Mouse (Mus musculus): ENCODE results near the gene Ints11. TPM values are rescaled to one million over a fixed set of nuclear protein-coding genes. Genes with fewer than 3 reads are reported as not detected.

Gene Ints11
- polyA plus RNA-seq (2014; fragmentation: Illumina TruSeq; extraction: RNeasy Lipid Tissue Mini Kit (QIAGEN cat#74804); ENCODE audit: insufficient read depth, low read depth, low replicate concordance), result 18.8 TPM

DNA sequence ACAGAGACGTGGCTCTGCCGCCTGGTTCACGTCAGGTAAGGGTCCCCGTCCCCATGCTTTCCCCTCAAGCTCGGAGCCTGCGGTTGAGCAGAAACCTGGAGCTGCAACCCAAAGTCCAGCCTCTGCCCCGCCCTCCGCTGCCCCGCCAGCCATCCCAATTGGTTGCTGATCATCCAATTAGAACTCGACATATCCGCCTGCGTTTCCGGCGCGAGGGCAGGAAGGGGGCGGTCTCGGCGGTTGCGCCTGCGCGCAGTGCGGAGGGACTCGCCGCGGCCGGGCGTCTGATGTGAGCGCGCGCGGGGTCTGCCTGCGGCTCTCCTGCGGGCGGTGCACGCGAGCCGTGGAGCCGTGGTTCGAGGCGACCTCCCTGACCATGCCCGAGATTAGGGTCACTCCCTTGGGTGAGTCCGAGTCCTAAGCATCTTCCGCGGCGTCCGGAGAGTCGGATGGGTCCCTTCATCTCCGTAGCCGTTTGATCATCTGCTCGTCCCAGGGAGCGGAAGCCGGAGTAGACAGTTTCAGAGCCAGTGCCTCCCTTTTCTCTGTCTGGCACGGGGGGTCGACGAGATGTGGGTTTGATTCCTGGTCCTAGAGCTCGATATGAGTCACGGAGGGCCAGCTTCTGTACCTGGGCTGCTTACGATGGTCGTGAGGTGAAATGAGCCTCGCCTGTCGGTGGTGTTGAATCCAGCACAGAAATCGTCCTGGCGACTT is at the start of gene Ints11, which contains the start of gene Cptp:
Ints11 (plus strand) TSS at position 230 of the 717 bp plus-strand sequence.
Cptp (minus strand) TSS at position 124 of the 717 bp plus-strand sequence.

DNA sequence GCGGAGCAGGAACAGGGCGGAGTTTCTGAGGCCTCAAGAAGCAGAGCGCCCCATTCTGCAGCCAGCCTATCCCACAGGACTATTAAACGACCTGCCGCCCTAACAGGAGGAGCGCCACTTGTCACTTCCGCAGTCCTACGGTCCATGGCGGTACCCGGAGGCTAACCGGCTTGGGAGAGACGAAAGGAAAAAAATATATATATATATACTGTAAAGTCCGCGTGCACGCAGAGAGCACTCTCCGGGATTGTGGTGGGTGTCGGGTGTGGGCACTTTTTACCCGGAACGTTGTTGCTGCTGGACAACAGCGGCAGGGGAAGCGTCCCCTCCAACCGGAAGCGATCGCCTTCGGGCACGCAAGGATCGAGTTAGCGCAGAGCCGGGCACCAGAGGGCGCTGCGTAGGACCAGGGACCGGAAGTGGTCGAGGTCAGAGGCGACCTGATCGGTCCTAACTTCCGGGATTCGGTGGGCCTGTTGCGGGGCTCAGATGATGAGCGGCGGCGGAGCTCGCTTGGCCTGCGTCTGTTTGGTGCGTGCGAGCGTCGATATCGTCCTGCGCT is 38.1 kb upstream of the Ints11 start, which contains the start of gene Aurkaip1:
Aurkaip1 (plus strand) TSS at position 68 of the 562 bp plus-strand sequence.

DNA sequence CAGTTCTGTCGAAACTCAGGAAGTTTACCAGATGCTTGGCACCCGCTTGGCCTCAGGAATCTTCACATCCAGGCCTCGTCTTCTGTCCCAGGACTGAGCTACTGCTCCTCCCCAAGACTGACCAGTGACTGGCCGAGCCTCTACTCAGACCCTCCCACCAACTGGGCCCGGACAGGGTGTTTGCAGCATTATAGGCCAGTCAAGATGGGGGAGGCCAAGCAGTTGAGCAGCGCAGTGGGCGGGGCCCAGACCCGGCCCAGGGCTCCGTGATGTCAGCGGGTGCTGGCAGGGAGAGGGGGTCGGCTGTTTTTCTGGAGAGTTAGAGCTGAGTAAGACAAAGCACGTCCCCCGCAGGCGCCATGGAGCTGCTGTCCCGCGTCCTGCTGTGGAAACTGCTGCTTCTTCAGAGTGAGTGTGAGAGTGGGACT is 29.8 kb upstream of the Ints11 start, which contains the start of gene Mxra8:
Mxra8 (plus strand) TSS at position 198 of the 428 bp plus-strand sequence.

GRCm38 (mm10) chr4:155846871-155847578 is 22.3 kb upstream of the Ints11 start, which contains the start of gene Dvl1:
Gene Dvl1 (plus strand): TSS chr4:155847402.

GRCm38 (mm10) chr4:155863001-155863400 is 6.3 kb upstream of the Ints11 start, which contains the start of gene Tas1r3:
Gene Tas1r3 (minus strand): TSS chr4:155863362.

GRCm38 (mm10) chr4:155891551-155892001 is 22.2 kb downstream of the Ints11 start, which contains the start of the genes Pusl1 and Acap3:
Gene Pusl1 (minus strand): TSS chr4:155891781.
Gene Acap3 (plus strand): TSS chr4:155891822.

Other genes starting within 250 kb of the Ints11 start
- 47.0 TPM for gene Cdk11b, start 244.7 kb upstream of the Ints11 start, polyA plus RNA-seq (2014; fragmentation: Illumina TruSeq; extraction: RNeasy Lipid Tissue Mini Kit (QIAGEN cat#74804); ENCODE audit: insufficient read depth, low read depth, low replicate concordance)
- not detected for gene Gm10563, start 224.1 kb upstream of the Ints11 start, polyA plus RNA-seq (2014; fragmentation: Illumina TruSeq; extraction: RNeasy Lipid Tissue Mini Kit (QIAGEN cat#74804); ENCODE audit: insufficient read depth, low read depth, low replicate concordance)
- gene Mmp23, start 216.2 kb upstream of the Ints11 start, polyA plus RNA-seq (2014; fragmentation: Illumina TruSeq; extraction: RNeasy Lipid Tissue Mini Kit (QIAGEN cat#74804); ENCODE audit: insufficient read depth, low read depth, low replicate concordance), result 18.4 TPM
- 23.8 TPM for gene Mib2, start 200.3 kb upstream of the Ints11 start, polyA plus RNA-seq (2014; fragmentation: Illumina TruSeq; extraction: RNeasy Lipid Tissue Mini Kit (QIAGEN cat#74804); ENCODE audit: insufficient read depth, low read depth, low replicate concordance)
- gene Fndc10, start 175.2 kb upstream of the Ints11 start, polyA plus RNA-seq (2014; fragmentation: Illumina TruSeq; extraction: RNeasy Lipid Tissue Mini Kit (QIAGEN cat#74804); ENCODE audit: insufficient read depth, low read depth, low replicate concordance), result 2.8 TPM
- gene Ssu72, start 164.7 kb upstream of the Ints11 start, polyA plus RNA-seq (2014; fragmentation: Illumina TruSeq; extraction: RNeasy Lipid Tissue Mini Kit (QIAGEN cat#74804); ENCODE audit: insufficient read depth, low read depth, low replicate concordance), result 76.0 TPM
- 0.40 TPM for gene Tmem240, start 134.7 kb upstream of the Ints11 start, polyA plus RNA-seq (2014; fragmentation: Illumina TruSeq; extraction: RNeasy Lipid Tissue Mini Kit (QIAGEN cat#74804); ENCODE audit: insufficient read depth, low read depth, low replicate concordance)
- gene Atad3a, start 108.5 kb upstream of the Ints11 start, polyA plus RNA-seq (2014; fragmentation: Illumina TruSeq; extraction: RNeasy Lipid Tissue Mini Kit (QIAGEN cat#74804); ENCODE audit: insufficient read depth, low read depth, low replicate concordance), result 17.7 TPM
- 3.0 TPM for gene Vwa1, start 94.8 kb upstream of the Ints11 start, polyA plus RNA-seq (2014; fragmentation: Illumina TruSeq; extraction: RNeasy Lipid Tissue Mini Kit (QIAGEN cat#74804); ENCODE audit: insufficient read depth, low read depth, low replicate concordance)
- gene Tmem88b, start 83.7 kb upstream of the Ints11 start, polyA plus RNA-seq (2014; fragmentation: Illumina TruSeq; extraction: RNeasy Lipid Tissue Mini Kit (QIAGEN cat#74804); ENCODE audit: insufficient read depth, low read depth, low replicate concordance), result 0.29 TPM
- gene Ankrd65, start 79.1 kb upstream of the Ints11 start, polyA plus RNA-seq (2014; fragmentation: Illumina TruSeq; extraction: RNeasy Lipid Tissue Mini Kit (QIAGEN cat#74804); ENCODE audit: insufficient read depth, low read depth, low replicate concordance), result 3.2 TPM
- 112 TPM for gene Mrpl20, start 66.7 kb upstream of the Ints11 start, polyA plus RNA-seq (2014; fragmentation: Illumina TruSeq; extraction: RNeasy Lipid Tissue Mini Kit (QIAGEN cat#74804); ENCODE audit: insufficient read depth, low read depth, low replicate concordance)
- 51.7 TPM for gene Ccnl2, start 57.1 kb upstream of the Ints11 start, polyA plus RNA-seq (2014; fragmentation: Illumina TruSeq; extraction: RNeasy Lipid Tissue Mini Kit (QIAGEN cat#74804); ENCODE audit: insufficient read depth, low read depth, low replicate concordance)
- gene Aurkaip1, start 38.3 kb upstream of the Ints11 start, polyA plus RNA-seq (2014; fragmentation: Illumina TruSeq; extraction: RNeasy Lipid Tissue Mini Kit (QIAGEN cat#74804); ENCODE audit: insufficient read depth, low read depth, low replicate concordance), result 106 TPM
- gene Mxra8, start 29.9 kb upstream of the Ints11 start, polyA plus RNA-seq (2014; fragmentation: Illumina TruSeq; extraction: RNeasy Lipid Tissue Mini Kit (QIAGEN cat#74804); ENCODE audit: insufficient read depth, low read depth, low replicate concordance), result 188 TPM
- 25.1 TPM for gene Dvl1, start 22.1 kb upstream of the Ints11 start, polyA plus RNA-seq (2014; fragmentation: Illumina TruSeq; extraction: RNeasy Lipid Tissue Mini Kit (QIAGEN cat#74804); ENCODE audit: insufficient read depth, low read depth, low replicate concordance)
- gene Tas1r3, start 6.2 kb upstream of the Ints11 start, polyA plus RNA-seq (2014; fragmentation: Illumina TruSeq; extraction: RNeasy Lipid Tissue Mini Kit (QIAGEN cat#74804); ENCODE audit: insufficient read depth, low read depth, low replicate concordance), result 0.19 TPM
- 6.7 TPM for gene Cptp, start 106 bp upstream of the Ints11 start, polyA plus RNA-seq (2014; fragmentation: Illumina TruSeq; extraction: RNeasy Lipid Tissue Mini Kit (QIAGEN cat#74804); ENCODE audit: insufficient read depth, low read depth, low replicate concordance)
- 13.1 TPM for gene Pusl1, start 22.2 kb downstream of the Ints11 start, polyA plus RNA-seq (2014; fragmentation: Illumina TruSeq; extraction: RNeasy Lipid Tissue Mini Kit (QIAGEN cat#74804); ENCODE audit: insufficient read depth, low read depth, low replicate concordance)
- gene Acap3, start 22.3 kb downstream of the Ints11 start, polyA plus RNA-seq (2014; fragmentation: Illumina TruSeq; extraction: RNeasy Lipid Tissue Mini Kit (QIAGEN cat#74804); ENCODE audit: insufficient read depth, low read depth, low replicate concordance), result 6.0 TPM
- gene Ube2j2, start 74.3 kb downstream of the Ints11 start, polyA plus RNA-seq (2014; fragmentation: Illumina TruSeq; extraction: RNeasy Lipid Tissue Mini Kit (QIAGEN cat#74804); ENCODE audit: insufficient read depth, low read depth, low replicate concordance), result 45.9 TPM
- gene C1qtnf12, start 92.8 kb downstream of the Ints11 start, polyA plus RNA-seq (2014; fragmentation: Illumina TruSeq; extraction: RNeasy Lipid Tissue Mini Kit (QIAGEN cat#74804); ENCODE audit: insufficient read depth, low read depth, low replicate concordance), result 18.9 TPM
- 3.9 TPM for gene B3galt6, start 123.1 kb downstream of the Ints11 start, polyA plus RNA-seq (2014; fragmentation: Illumina TruSeq; extraction: RNeasy Lipid Tissue Mini Kit (QIAGEN cat#74804); ENCODE audit: insufficient read depth, low read depth, low replicate concordance)
- 179 TPM for gene Sdf4, start 123.3 kb downstream of the Ints11 start, polyA plus RNA-seq (2014; fragmentation: Illumina TruSeq; extraction: RNeasy Lipid Tissue Mini Kit (QIAGEN cat#74804); ENCODE audit: insufficient read depth, low read depth, low replicate concordance)
- gene Tnfrsf4, start 144.3 kb downstream of the Ints11 start, polyA plus RNA-seq (2014; fragmentation: Illumina TruSeq; extraction: RNeasy Lipid Tissue Mini Kit (QIAGEN cat#74804); ENCODE audit: insufficient read depth, low read depth, low replicate concordance), result 2.9 TPM
- gene Tnfrsf18, start 156.6 kb downstream of the Ints11 start, polyA plus RNA-seq (2014; fragmentation: Illumina TruSeq; extraction: RNeasy Lipid Tissue Mini Kit (QIAGEN cat#74804); ENCODE audit: insufficient read depth, low read depth, low replicate concordance), result 4.0 TPM
- gene Ttll10, start 189.9 kb downstream of the Ints11 start, polyA plus RNA-seq (2014; fragmentation: Illumina TruSeq; extraction: RNeasy Lipid Tissue Mini Kit (QIAGEN cat#74804); ENCODE audit: insufficient read depth, low read depth, low replicate concordance), result 1.3 TPM
- 4.0 TPM for gene 9430015G10Rik, start 240.4 kb downstream of the Ints11 start, polyA plus RNA-seq (2014; fragmentation: Illumina TruSeq; extraction: RNeasy Lipid Tissue Mini Kit (QIAGEN cat#74804); ENCODE audit: insufficient read depth, low read depth, low replicate concordance)

All from lung, adult 10 weeks (tissue).